Mouse (Mus musculus): ENCODE results near the gene Cactin.

Gene Cactin

GRCm38 (mm10) chr10:81320550-81321347, at the start of gene Cactin:
Gene Cactin, plus strand, starts transcription at chr10:81321103.
- DNase-seq (ENCODE audit: low read depth, low spot score): peak; percentile 100

GRCm38 (mm10) chr10:81272356-81272755, 48.5 kb upstream of the Cactin start:
- DNase-seq (ENCODE audit: low read depth, low spot score): no peak

- no peak for DNase-seq (ENCODE audit: low read depth, low spot score)
Observed at GRCm38 (mm10) chr10:81273842-81274241, 47.1 kb upstream of the Cactin start.

DNA sequence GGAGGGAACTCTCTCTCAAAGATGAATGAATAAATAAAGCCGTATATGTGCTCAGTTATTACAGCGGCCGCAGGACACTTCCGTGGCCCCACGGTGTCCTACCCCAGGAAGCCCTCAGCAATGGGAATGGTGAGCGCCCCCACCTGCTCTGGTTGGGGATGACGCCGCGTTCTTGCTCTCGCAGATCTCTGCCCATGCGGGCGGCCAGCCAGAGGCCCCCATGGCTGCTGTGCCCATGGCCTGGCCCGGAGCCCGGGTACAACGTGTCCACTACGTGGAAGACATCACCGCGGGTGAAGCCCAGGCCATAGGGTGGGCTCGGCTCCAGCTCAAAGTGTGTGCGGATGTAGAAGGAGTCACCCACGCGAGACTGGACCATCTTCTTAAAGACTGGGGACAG, 43.2 kb upstream of the Cactin start:
- DNase-seq (ENCODE audit: low read depth, low spot score): no peak

DNA sequence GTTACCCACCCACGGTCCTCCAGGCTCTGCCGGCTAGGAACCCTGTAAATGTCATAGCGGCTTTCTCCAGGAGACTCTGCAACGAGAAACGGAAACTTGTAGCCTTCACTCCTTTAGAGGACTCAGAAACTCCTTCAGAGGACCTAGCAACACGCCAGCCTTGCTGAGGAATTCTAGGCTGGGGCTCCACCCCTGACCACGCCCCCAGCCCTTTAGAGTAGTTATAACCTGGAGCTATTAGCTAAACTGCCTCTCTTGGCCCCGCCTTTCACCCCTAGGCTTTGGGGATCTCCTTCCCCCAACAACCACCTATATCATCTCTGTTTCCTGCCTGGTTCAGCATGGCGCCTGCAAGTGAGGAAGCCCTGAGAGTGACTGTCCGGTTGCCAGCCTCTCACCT, 41.4 kb upstream of the Cactin start:
- DNase-seq (ENCODE audit: low read depth, low spot score): no peak

DNA sequence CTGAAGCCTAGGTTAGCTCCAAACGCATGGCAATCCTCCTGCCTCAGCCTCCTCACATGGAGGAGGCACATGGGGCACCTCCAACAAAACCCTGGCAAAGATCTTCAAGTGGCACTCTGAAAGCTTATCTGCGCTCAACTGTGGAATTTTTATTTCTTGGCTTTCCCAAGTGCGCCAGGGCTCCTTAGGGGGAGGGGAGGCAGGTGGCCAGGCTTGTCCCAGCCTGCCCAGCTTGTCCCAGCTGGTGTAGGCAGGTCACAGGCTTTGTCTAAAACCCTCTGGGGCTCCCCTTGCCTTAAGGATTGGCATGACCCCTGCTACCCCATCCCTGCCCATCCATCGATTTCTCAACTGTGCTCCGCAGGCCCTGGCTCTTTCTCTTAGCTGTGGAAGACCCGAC, 36.7 kb upstream of the Cactin start:
- no peak for DNase-seq (ENCODE audit: low read depth, low spot score)

DNA sequence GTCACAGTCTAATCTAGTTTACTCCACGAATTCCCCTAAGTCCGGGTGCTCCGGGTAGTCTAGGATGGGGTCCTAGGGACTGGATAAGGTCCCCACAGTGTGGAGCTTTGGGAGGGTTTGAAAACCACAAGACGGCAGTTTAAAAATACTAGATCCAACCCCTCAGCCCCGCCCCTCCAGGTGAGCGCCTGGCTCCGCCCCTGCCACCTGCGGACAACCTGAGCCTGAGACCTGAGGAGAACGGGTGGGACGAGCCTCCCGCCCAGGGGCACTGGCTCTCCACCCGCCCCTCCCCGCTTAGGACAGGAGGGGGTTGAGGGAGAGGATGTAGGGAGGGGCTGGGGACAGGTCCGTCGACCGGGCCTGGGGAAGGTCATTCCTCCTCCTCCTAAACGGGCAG, 36.2 kb upstream of the Cactin start:
- DNase-seq (ENCODE audit: low read depth, low spot score): no peak

DNA sequence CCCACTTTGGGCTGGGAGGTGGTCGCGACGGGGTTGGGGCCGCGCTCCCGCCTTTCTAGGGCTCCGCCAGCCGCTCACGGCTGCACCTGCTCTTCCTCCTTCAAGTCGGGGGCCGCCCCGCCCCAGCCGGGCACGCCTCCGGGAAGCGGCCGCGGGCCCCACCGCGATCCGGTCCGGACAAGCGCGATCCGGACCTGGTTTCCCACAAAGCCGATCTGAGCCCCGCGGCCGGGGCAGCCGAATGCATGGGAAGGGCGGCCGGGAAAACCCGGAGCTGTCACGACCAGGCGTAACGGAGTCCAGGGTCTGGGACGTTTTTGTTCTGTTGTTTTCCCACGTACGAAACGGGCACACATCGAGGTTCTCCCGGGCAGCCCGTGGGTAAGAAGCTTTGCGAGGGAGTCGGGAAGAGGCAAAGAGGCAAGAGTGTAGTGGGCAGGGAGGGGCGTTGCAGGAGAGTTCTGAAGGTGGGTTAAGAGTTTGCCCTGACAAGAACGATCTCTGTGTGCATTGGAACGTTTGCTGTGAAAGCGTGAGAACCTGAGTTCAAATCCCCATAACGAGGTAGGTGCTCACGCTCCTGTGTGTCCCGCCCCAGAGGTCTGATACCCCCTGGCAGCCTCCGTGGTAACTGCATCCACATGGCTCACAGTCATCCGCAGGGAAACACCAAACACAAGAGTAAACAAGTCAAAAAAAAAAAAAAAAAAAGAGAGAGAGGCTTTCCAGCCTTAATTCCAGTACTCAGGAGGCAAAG, 35.0 kb upstream of the Cactin start:
- DNase-seq (ENCODE audit: low read depth, low spot score): peak; percentile 54

GRCm38 (mm10) chr10:81286586-81286985, 34.3 kb upstream of the Cactin start:
- DNase-seq (ENCODE audit: low read depth, low spot score): no peak

DNA sequence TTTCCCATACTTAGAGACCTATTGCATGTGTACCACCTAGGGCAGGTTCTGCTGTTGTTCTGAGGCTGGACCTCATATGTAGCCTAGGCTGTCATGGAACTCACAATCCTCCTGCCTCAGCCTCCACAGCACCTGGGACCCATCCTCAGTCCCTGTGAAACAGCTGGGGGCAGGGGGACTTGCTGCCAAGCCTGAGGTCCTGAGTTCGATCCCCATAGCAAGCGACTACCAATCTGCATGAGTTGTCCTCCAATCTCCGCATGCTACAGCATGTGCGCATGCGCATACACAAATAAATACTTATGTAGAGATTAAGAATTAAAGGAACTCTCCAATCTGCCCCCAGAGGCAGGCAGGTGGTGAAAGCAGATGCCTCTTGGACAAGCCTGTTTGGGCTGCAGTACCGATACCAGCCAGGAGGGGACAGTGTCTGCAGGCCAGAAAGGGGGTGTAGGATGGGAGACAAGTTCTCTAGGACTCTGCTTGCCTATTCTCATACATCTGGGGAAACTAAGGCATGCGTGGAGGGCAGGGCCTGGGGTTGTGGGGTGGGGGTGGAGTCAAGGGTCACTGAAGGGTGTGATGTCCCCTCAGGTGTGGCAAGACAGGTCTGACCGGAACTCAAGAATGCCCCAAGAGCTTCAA, 33.3 kb upstream of the Cactin start:
- DNase-seq (ENCODE audit: low read depth, low spot score): no peak

- no peak for DNase-seq (ENCODE audit: low read depth, low spot score)
Observed at GRCm38 (mm10) chr10:81288601-81289000, 32.3 kb upstream of the Cactin start.

DNA sequence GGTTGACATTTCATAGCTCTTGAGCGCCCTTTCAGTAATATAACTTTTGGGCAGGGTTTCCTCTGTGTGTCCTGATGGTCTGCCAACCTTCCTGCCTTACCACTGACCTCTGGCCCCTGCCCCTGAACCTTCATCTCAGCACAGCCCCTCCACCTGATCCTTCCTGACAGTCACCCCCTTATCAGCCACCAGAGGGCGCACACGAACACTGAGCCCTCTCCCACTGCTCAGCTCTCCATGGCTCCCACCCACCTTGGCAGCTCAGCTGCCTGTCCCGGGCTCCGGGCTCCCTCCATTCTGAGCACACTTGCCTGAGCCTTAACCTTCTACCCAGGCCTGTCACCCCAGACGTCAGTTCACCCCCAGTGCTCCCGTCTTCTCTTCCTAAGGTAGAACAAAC, 31.6 kb upstream of the Cactin start:
- DNase-seq (ENCODE audit: low read depth, low spot score): peak; percentile 57

- DNase-seq (ENCODE audit: low read depth, low spot score): no peak
Observed at GRCm38 (mm10) chr10:81289811-81290210, 31.1 kb upstream of the Cactin start.

GRCm38 (mm10) chr10:81290698-81291460, 30.0 kb upstream of the Cactin start:
- DNase-seq (ENCODE audit: low read depth, low spot score): no peak

GRCm38 (mm10) chr10:81291511-81292104, 29.3 kb upstream of the Cactin start, which contains the start of gene Tjp3:
Gene Tjp3, minus strand, starts transcription at chr10:81291581.
- no peak for DNase-seq (ENCODE audit: low read depth, low spot score)

- peak; percentile 100 for DNase-seq (ENCODE audit: low read depth, low spot score)
Observed at GRCm38 (mm10) chr10:81292554-81293333, 28.2 kb upstream of the Cactin start, which contains the start of gene Pip5k1c. Gene Pip5k1c, plus strand, starts transcription at chr10:81292963.

- no peak for DNase-seq (ENCODE audit: low read depth, low spot score)
Observed at GRCm38 (mm10) chr10:81293334-81294030, 27.4 kb upstream of the Cactin start.

GRCm38 (mm10) chr10:81294442-81294841, 26.5 kb upstream of the Cactin start:
- DNase-seq (ENCODE audit: low read depth, low spot score): no peak

GRCm38 (mm10) chr10:81295185-81295584, 25.7 kb upstream of the Cactin start:
- no peak for DNase-seq (ENCODE audit: low read depth, low spot score)

DNA sequence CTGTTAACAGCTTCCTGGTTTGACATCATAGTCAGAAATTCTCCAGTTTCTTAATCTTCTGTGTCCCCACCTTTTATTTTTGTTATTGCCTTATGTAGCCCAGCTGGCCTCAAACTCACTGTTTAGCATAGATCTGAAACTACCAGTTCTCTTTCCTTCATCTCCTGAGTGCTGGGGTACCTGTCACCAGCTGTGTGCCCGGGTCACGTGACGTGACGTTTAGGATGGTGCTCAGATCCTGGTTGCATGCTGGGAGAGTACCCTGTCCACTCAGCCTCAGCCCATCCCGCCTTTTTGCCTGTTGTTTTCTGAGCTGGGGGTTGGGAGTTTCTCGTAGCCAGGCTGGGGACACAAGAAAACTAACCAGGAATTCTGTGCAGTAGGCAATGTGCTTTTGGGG, 23.7 kb upstream of the Cactin start:
- no peak for DNase-seq (ENCODE audit: low read depth, low spot score)
